Mouse (Mus musculus): ENCODE measurements around the gene Armh1.
"Not testable (repeated sequence)": the region's sequence is repeated elsewhere in the genome, so short reads cannot be mapped to it uniquely, and the experiment has no call there.

The Armh1 gene

DNA sequence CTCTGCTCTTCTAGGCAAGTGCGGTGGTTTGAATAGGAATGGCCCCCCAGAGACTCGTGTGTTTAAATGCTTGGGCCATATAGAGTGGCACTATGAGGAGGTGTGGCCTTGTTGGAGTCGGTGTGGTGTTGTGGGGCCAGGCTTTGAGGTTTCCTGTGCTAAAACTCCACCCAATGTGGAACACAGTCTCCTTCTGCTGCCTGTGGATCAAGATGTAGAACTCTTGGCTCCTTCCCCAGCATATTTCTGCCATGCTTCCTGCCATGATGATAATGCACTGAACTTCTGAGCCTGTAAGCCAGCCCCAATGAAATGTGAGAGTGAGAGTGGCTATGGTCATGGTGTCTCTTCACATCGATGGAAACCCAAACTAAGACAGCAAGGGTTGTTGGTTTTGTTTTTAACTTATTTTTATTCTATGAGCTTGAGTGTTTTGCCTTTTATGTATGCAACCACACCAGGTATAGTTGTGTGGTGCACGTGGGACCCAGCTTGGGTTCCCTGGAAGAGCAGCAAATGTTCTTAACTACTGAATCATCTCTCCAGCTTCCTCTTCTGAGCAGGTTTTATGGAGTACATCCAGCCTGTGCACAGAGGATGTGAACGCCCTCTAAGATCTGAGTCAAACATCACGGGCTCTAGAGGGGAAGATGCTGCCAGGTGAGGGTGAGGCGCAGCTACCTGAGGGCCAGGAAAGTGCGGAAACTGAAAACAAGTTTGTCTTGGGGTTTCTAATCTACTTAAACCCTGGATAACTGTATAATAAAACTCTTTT, 31.0 kb downstream of the Armh1 start:
- DNase-seq, result no peak

GRCm38 (mm10) chr4:117218517-117219219, 33.3 kb downstream of the Armh1 start:
- peak; percentile 50 to 69 for DNase-seq

DNA sequence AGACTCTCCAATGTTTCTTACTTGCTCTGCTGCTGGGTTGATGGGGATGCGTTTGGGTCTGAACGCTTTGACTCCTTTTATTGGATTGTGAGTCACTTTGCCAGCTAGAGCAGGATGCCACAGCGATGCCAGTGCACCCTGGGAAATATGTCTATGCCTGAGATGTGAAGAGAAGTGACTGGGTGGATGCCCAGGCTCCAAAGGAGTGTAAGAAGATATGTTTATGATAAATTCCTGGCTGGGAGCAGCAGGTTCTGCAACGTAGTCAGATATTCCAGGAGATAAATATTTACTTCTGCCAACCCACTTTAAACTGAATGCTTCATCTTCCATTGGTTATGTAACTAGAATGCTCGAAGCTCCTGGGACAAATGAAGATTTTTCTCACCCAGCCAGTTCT, 34.9 kb downstream of the Armh1 start:
- no peak for DNase-seq

DNA sequence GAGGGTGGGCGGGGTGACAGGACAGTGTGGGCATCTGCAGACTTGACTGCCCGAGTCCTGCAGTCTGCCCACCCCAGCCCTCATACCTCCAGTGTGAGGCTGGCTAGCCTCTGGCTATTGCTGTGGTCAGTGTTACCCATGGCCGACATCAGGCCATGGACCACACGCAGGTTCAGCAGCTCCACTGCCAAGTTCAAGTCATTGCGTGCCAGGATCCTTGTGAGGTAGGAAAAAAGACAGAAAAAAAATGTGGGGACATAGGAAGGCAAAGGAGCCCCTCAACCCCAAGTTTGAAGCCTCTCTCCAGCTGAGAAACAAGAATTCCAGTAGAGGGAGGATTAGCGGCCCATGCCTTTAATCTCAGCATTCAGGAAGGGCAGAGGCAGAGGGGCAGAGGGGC, 37.7 kb downstream of the Armh1 start:
- no peak for DNase-seq

DNA sequence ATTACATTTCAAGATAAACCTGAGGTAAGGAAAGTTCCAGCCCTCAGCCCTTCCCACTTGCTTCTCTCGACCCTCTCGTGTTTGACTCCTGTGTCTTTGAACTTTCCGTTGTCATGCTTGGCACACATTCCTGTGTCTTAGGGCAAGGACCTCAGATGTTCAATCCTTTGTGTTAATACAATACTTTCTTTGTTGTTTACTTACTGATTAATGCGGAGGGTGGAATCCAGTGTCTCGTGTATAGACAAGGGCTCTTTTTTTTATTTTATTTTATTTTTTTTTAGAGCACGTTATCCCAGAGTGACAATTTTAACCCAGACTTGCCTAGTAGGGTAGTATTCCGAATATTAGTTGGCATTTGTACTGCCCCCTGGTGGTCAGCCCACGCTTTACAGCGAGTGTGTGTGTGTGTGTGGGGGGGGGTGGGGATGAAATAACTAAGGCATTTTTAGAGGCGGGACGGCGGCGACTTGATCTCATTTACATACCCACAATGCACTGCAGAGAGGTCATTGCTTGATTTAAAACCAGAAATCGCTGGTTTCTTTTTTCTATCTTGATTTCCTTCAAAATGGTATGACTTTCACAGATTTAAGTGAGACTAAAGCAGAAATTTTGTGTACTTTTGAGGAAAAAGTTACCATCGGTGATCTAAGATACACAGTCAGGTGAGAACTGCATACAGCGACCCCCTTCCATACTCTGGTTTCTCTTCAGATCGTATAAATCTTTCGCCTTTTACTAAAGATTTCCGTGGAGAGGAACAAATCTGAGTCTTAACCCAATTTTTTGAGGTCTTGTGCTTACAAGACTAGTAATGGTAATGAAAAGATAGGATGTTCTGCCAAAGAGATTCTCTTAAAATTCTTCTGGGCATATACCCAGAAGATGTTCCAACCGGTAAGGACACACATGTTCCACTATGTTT, 41.5 kb downstream of the Armh1 start:
- DNase-seq, result peak; percentile 88 to 95

DNA sequence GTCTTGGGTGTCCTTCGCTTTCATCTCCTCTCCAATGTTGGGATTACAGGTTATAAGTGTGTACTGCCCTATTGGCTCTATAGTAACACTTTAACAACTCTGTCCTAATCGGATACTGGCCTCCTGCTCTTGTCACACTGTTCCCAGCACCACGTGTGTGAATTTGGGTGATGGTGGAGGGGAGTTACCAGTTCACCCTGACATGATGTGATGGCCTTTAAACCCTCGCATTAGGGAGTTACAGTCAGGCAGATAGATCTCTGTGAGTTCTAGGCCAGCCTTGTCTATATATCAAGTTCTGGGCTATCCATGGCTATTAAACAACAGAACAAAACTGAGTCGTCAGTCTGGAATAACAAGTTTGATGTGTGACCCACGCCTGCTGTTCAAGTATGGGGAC, 42.3 kb downstream of the Armh1 start:
- DNase-seq, result no peak

GRCm38 (mm10) chr4:117202992-117203354, 49.0 kb downstream of the Armh1 start:
- no peak for DNase-seq

- peak; percentile 56 to 59 for DNase-seq
Observed at GRCm38 (mm10) chr4:117202046-117202991, 49.6 kb downstream of the Armh1 start.

DNA sequence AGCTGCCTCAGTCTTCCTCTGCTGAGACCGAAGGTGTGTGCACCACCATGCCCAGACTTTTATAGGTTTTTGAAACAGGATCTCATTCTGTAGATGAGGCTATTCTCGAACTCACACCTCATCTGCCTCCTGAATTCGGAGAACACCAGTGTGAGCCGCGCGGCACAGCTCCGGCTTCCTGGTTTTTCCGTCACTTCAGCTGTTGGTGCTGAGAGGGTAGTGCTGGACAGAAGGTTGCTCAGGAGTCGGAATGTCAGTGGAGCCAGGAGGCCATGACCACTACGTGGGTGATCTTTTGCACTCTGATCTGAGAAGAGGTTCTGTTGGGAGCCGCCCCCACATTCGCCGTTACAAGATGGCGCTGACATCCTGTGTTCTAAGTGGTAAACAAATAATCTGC, 60.1 kb downstream of the Armh1 start:
- no peak for DNase-seq

DNA sequence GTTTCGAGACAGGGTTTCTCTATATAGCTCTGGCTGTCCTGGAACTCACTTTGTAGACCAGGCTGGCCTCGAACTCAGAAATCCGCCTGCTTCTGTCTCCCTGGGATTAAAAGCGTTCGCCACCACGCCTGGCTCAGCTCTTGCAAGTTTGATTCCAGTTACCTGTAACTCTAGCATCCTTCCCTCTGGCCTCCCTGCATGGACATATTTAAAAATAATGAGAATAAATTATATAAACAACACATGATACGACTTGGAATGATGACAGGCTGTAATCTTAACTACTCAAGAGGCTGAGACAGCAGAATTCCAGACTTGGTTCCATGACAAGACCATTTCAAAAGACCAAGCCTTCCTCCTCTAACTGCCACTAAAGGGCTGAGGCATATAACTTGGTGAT, 61.3 kb downstream of the Armh1 start:
- DNase-seq, result no peak

DNA sequence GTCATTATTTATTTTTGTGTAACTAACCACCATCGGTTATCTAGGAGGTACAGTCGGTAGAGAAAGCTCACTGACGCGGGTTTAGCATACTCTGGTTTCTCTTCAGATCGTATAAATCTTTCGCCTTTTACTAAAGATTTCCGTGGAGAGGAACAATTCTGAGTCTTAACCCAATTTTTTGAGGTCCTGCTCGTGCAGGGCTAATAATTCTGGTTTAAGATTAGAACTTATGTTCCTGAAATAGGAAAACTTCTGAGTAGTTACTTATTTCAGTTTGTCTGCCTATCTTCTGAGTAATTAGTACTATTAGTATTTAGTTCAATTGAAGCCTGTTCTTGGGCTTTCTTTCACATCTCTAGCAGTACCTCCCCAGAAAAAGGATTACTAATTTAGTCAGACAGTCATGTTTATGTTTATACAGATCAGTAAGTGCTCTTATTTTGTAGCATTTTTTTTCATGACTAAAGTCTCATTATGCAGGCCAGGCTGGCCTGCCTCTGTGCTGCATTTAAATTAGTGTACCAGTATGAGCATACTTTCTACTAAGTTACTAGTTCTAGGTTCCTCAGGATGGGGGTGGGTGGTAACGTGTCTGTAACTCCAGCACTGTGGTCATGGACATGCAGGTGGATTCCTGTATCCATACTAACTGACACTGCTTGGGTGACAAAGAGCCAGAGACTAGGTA, 61.9 kb downstream of the Armh1 start:
- peak; percentile 13 to 43 for DNase-seq

DNA sequence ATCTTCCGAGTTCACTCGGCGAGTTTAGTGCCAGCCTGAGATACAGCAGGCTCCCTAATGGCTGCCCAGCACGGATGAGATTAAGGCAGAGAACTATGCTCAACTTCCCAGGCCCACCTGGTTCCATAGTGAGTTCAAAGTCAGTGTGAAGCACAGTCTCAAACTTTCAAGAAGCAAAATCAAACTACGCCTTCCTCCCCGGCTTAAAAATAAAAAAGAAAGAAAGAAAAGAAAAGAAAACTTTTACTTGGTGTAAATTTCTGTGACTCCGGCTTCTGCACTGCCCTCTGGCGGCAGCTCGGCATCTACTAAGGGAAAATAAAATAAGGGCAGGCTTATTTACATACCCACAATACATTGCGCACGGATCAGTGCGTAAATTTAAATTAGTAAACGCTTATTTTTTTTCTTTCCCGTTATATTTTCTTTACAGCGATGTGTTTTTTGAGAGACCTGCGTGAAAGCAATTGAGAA, 62.5 kb downstream of the Armh1 start:
- peak; percentile 87 to 96 for DNase-seq

GRCm38 (mm10) chr4:117188969-117189368, 63.0 kb downstream of the Armh1 start:
- no peak for DNase-seq

GRCm38 (mm10) chr4:117182759-117183096, 69.2 kb downstream of the Armh1 start:
- not testable (repeated sequence) for DNase-seq

DNA sequence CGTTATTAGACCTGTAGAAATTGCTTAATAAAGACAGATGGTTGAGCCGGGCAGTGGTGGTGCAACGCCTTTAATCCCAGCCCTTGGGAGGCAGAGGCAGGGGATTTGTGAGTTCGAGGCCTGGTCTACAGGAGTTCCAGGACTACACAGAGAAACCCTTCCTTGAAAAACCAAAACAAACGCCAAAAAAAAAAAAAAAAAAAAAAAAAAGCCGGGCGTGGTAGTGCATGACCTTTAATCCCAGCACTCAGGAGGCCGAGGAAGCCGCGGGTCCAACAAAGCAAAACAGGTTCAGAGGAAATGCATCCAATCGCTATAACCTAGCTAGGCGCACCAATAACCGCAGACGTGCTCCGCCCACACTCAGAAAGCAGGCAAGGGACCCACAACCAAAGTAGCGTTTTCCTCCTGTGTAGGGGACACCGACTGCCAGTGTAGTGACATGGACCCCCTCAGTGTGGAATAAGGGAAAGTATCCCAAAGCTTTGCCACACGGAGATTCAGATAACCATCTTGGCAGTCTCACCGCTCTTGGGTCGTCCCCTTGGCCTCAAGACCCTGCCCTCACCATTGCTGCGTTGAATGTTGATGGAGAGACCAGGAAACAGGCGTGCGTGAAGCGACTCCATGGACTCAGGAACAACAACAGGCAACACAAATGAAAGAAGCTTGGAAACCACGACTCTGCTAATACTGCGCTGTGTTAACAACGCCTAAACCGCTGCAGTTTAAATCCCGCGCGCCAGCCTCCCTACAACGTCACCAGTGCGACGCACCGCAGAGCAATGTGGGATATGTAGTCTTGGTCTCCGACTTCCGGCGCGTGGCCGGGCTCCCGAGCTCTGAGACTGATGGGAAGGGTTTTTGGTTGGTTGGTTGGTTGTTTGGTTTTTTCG, 69.8 kb downstream of the Armh1 start, which contains the start of gene Kif2c:
Gene Kif2c (minus strand): TSS at position 777 of the 896 bp plus-strand sequence.
- peak; percentile 94 for DNase-seq

GRCm38 (mm10) chr4:117169936-117170335, 82.0 kb downstream of the Armh1 start:
- DNase-seq, result no peak

Data from kidney, postnatal 25 days (tissue).